Mouse (Mus musculus): ENCODE results near the gene Fryl. TPM values are rescaled to one million over a fixed set of nuclear protein-coding genes. Genes with fewer than 3 reads are reported as not detected.
"Not testable (repeated sequence)": the region's sequence is repeated elsewhere in the genome, so short reads cannot be mapped to it uniquely, and the experiment has no call there.

The Fryl gene
- total RNA-seq, 2 experiments from 2014 or later = 18.5 to 19.5 TPM

DNA sequence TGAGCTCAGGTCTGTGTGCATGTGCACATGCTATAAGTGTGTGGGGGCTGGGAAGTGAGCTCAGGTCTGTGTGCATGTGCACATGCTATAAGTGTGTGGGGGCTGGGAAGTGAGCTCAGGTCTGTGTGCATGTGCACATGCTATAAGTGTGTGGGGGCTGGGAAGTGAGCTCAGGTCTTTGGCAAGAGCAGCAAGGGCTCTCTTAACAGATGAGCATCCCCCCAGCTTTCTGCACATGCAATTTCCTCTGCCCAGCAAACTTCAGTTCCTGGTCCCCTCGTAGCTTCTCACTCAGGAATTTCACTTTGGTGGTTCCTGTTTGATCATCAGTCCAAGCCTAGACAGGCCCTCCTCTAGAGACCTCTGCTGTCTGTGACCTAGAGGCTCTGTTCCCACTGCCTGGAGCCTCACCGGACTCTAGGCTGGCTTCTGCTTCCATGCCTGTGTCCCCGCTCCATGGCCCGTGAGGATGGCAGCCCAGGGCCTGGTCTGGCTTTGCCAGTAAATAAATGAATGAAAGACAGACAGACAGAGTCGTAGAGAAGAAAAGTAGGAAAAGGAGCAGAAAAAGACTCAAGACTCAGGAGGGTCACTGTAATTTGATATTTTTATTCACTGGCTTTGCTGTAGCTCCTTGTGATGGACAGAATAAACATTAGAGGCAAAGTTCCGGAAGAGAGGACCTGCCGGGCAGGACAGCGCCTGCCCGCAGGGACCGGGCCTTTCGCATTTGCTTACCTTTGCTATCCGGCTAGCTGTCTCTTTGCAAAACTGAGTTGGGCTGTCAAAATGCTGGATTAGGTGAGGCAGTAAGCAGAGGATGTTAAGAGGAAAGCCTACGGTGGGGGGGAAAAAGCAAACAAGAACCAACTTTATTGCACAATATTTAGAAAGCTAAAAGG is 192.4 kb downstream of the Fryl start:
- intact Hi-C loops (cut with DNase I; ENCODE audit: low total_unique reads) = no loop called here

DNA sequence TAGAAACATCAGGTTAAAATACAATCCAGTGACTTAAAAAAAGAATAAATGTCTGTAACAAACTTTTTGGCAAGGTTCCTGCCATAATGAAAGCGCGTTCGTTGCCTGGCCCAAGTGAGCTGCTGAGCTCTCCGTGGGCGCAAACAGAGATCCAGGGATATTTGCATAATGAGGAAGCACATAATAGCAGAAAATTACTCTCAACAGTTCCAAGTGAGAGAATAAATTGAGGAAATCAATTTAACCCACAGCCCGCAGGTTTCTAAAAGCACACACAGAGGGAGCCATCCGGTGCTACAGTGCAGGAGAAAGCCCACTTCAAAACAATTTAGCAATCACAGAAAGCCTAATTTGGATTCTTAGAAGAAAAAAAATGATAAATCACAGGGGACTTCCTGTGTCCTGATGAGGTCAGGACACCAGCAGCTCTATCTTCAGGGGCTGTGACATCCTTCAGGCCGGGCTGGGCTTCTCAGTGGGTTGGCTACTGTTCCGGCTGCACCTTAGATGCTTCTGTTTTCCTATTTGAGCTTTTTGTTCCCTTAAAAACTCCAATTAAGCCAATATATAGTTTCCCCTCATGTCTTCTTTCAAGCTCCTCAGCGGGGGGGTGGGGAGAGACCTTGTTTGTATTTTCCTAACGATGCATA is 194.8 kb downstream of the Fryl start:
- intact Hi-C loops (cut with DNase I; ENCODE audit: low total_unique reads) = no loop called here
- no peak for DNase-seq

More for the DNA sequence above, 192.4 kb downstream of the Fryl start:
- no peak for DNase-seq

DNA sequence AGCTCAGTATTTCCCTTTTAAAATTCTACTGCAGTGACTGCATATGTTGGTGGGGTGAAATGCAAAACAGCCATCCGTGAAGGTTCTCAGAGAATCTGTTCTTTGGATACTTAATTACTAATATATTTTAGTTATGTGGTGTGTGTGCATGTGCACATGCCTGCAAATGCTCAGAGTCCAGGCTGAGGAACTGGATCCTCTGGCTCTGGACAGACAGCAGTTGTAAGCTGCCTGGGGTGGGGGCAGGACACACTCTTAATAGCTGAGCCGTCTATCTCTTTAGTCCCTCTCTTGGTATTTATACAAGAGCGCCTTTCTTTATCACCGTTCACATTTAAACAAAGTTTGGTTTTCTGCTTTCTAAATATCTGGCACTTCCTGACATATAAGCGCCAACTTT is 199.5 kb downstream of the Fryl start:
- DNase-seq = no peak
- intact Hi-C loops (cut with DNase I; ENCODE audit: low total_unique reads) = no loop called here

DNA sequence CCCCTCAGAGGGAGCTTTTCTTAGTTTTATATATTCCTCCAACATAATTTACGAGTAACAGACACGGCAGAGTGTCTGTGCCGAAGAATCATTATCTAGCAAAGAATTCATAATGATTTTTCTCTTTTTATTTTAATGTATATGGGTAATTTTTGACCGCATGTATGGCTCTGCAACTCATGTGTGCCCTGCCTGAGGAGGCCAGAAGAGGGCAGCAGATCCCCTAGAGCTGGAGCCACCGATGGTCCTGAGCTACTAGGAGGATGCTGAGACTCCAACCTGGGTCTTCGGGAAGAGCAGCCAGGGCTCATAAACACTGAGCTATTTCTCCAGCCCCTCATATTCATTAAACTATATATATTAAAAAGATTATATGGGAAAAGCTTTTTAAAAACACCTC is 200.0 kb downstream of the Fryl start:
- intact Hi-C loops (cut with DNase I; ENCODE audit: low total_unique reads) = no loop called here
- no peak for DNase-seq

GRCm38 (mm10) chr5:73053933-73054332 is 202.5 kb downstream of the Fryl start:
- DNase-seq = no peak
- intact Hi-C loops (cut with DNase I; ENCODE audit: low total_unique reads) = no loop called here

GRCm38 (mm10) chr5:73047651-73048245 is 208.7 kb downstream of the Fryl start:
- no peak for DNase-seq
- intact Hi-C loops (cut with DNase I; ENCODE audit: low total_unique reads) = no loop called here

DNA sequence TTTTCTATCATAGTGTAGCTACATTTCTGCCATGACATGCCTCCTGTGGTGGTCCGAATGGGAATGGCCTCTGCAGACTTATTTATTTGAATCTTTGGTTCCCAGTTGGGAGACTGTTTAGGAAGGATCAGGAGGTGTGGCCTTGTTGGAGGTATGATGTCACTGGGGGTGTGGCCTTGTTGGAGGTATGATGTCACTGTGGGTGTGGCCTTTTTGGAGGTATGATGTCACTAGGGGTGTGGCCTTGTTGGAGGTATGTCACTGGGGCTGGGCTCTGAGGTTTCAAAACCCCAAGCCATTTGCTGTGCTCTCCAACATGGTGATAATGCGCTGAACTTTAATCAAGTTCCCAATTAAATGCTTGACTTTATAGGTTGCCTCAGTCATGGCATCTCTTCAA is 212.4 kb downstream of the Fryl start:
- DNase-seq = no peak
- intact Hi-C loops (cut with DNase I; ENCODE audit: low total_unique reads) = no loop called here

DNA sequence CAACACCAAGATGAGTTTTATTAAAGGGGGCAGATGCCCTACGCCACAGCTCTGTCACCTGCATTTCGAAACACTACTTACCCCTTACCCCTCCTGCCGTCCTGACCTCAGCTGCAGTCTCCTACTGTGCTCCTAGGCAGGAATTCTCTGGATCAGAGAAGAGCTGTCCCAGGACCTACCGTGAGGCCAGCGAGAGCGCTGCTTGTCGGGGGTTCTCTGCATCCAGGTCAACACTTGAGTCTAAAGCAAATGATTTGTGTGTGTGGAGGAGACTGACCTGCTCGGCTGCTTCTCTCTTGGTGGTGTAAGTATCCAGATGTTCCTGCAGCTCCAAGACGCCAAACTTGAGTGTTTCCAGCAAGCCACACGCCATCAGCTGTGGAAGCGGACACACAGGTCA is 223.9 kb downstream of the Fryl start:
- no peak for DNase-seq
- intact Hi-C loops (cut with DNase I; ENCODE audit: low total_unique reads) = loop anchor here (10.0 kb wide), 1 partner anchor 58 kb away; the partner anchor contains the start of gene Gm10135

- no peak for DNase-seq
- intact Hi-C loops (cut with DNase I; ENCODE audit: low total_unique reads) = no loop called here
Measured at GRCm38 (mm10) chr5:73028646-73029045, 227.8 kb downstream of the Fryl start.

GRCm38 (mm10) chr5:73023801-73024200 is 232.6 kb downstream of the Fryl start:
- no peak for DNase-seq
- intact Hi-C loops (cut with DNase I; ENCODE audit: low total_unique reads) = no loop called here

- no peak for DNase-seq
- intact Hi-C loops (cut with DNase I; ENCODE audit: low total_unique reads) = no loop called here
Measured at GRCm38 (mm10) chr5:73014745-73015144, 241.7 kb downstream of the Fryl start.

DNA sequence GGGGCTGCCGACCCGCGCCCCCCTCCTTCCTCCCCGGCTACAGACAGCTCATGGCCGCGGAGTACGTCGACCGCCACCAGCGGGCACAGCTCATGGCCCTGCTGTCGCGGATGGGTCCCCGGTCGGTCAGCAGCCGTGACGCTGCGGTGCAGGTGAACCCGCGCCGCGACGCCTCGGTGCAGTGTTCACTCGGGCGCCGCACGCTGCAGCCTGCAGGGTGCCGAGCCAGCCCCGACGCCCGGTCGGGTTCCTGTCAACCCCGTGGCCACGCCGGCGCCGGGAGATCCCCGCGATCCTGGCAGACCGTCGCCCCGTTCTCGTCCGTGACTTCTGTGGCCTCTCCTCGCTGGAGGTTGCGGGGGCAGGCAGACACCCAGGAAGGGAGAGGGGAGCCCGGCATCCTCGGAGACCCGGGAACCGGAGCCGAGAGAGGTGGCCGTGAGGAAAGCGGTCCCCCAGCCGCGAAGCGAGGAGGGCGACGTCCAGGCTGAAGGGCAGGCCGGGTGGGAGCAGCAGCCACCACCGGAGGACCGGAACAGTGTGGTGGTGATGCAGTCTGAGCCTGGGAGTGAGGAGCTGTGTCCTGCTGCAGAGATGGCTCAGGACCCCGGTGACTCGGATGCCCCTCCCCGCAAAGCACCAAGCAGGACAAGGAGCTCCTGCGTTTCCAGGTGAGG is 242.7 kb downstream of the Fryl start:
- peak; percentile 7 for DNase-seq
- intact Hi-C loops (cut with DNase I; ENCODE audit: low total_unique reads) = not testable (repeated sequence)

- DNase-seq; intact Hi-C loops (cut with DNase I; ENCODE audit: low total_unique reads): not testable (repeated sequence)
Measured at GRCm38 (mm10) chr5:73012884-73013610, 243.4 kb downstream of the Fryl start.

- DNase-seq; intact Hi-C loops (cut with DNase I; ENCODE audit: low total_unique reads): not testable (repeated sequence)
Measured at GRCm38 (mm10) chr5:73011806-73012205, 244.6 kb downstream of the Fryl start.

GRCm38 (mm10) chr5:73008230-73008629 is 248.2 kb downstream of the Fryl start:
- intact Hi-C loops (cut with DNase I; ENCODE audit: low total_unique reads); DNase-seq: not testable (repeated sequence)

DNA sequence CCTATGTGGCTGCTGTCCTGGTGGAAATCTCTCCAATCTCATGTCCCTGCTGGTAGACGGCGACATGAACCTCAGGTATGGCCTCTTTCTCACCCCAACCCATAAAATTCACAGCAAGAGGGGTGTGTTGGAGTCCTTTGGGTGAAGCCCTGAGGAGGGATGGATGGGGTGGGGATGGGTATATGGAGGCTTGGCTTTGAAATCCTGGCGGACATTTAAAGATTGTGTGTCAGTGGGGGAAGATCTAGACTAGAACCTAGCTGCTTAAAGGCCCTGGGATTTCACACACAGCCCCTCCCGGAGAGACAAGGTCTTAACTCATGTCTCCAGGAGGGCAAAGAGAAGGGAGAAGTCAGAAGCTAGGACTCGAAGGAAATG is 248.8 kb downstream of the Fryl start:
- DNase-seq = no peak
- intact Hi-C loops (cut with DNase I; ENCODE audit: low total_unique reads) = no loop called here

DNA sequence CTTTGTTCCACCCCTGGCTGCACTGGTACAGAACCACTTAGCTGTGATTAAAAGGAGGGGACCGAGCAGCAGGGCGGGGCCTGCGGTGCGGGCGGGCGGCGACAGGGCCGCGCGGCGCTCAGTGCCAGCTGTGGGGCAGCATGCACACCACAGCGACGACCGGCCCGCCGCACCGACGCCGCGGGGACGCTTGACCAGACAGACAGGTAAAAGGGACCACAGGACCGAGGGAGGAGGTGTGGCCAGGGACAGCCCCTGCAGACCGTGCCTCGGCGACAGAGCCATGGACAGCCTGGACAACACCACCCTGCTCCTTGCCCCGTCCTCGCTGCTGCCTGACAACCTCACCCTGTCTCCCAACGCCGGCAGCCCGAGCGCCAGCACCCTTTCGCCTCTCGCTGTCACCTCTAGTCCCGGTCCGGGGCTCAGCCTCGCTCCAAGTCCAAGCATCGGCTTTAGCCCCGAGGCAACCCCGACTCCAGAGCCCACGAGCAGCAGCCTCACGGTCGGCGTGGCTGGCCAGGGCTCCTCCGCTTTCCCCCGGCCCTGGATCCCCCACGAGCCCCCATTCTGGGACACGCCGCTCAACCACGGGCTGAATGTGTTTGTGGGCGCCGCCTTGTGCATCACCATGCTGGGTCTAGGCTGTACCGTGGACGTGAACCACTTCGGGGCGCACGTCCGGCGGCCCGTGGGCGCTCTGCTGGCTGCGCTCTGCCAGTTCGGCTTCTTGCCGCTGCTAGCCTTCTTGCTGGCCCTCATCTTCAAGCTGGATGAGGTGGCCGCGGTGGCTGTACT is 249.4 kb downstream of the Fryl start, which contains the start of gene Slc10a4:
Gene Slc10a4 (plus strand): TSS at position 100 of the 798 bp plus-strand sequence.
- intact Hi-C loops (cut with DNase I; ENCODE audit: low total_unique reads) = no loop called here
- peak; percentile 16 for DNase-seq

DNA sequence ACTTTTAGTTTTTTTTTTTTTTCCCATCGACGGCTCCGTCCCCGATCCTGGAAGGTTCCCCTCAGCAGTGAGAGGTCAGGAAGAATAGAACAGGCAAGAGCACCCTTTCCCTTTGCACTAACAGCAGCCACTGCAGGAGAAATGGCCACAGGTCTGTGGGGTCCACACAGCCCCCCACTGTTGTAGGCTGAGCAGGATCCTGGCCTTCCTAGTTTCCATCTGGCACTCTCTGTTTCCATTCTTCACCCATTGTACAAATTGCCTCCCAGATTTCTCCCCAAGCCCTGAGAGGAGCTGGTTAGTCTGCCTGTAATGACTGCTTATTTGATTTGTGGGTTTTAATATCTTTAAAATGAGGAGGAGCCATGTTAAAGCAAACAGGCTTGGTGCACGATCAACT is 252.4 kb downstream of the Fryl start:
- intact Hi-C loops (cut with DNase I; ENCODE audit: low total_unique reads) = no loop called here
- no peak for DNase-seq

All from gastrocnemius, postnatal 14 days (tissue).